Mouse (Mus musculus) thymus, adult 2 months (tissue): ENCODE results near the gene Crym.

Experiments used
- CTCF ChIP-seq: fragments of 200-500 bp; IDR thresholded peaks from 2 replicates; pipeline ENCODE4 v1.5.1; 2012; ENCODE audit warnings: mild to moderate bottlenecking, control low read depth, low read length, moderate library complexity, borderline replicate concordance; ENCODE audit not compliant: control insufficient read depth, poor library complexity, insufficient read depth; ENCODE audit errors: extremely low read depth
- POLR2A ChIP-seq: fragments of 200-500 bp; IDR thresholded peaks from 2 replicates; pipeline ENCODE4 v1.6.1; 2012; ENCODE audit warnings: mild to moderate bottlenecking, low read length, control low read depth, moderate library complexity; ENCODE audit not compliant: control insufficient read depth, poor library complexity, insufficient read depth; ENCODE audit errors: extremely low read depth

- TF ChIP-seq CTCF (no peak), POLR2A (no peak)
Observed at GRCm38 (mm10) chr7:120192816-120193215, 9.1 kb downstream of the Crym start.
